Mouse (Mus musculus): ENCODE measurements around the gene Aaas.
A peak's percentile ranks its signal among the peaks of the same experiment; 100 is the strongest.

Aaas gene

GRCm38 (mm10) chr15:102356501-102357325 is 6.1 kb upstream of the Aaas start:
- DNase-seq (ENCODE audit: low read depth, low spot score), result no peak

- peak; percentile 27 for DNase-seq (ENCODE audit: low read depth, low spot score)
Measured at GRCm38 (mm10) chr15:102355871-102356441, 5.4 kb upstream of the Aaas start.

GRCm38 (mm10) chr15:102355134-102355870 is 4.7 kb upstream of the Aaas start:
- DNase-seq (ENCODE audit: low read depth, low spot score), result peak; percentile 44

GRCm38 (mm10) chr15:102353986-102354385 is 3.4 kb upstream of the Aaas start:
- no peak for DNase-seq (ENCODE audit: low read depth, low spot score)

- DNase-seq (ENCODE audit: low read depth, low spot score), result peak; percentile 25
Measured at GRCm38 (mm10) chr15:102352177-102352576, 1.6 kb upstream of the Aaas start.

GRCm38 (mm10) chr15:102350942-102351291 is 346 bp upstream of the Aaas start:
- DNase-seq (ENCODE audit: low read depth, low spot score), result no peak

GRCm38 (mm10) chr15:102346444-102346843 is 4.1 kb downstream of the Aaas start:
- no peak for DNase-seq (ENCODE audit: low read depth, low spot score)

DNA sequence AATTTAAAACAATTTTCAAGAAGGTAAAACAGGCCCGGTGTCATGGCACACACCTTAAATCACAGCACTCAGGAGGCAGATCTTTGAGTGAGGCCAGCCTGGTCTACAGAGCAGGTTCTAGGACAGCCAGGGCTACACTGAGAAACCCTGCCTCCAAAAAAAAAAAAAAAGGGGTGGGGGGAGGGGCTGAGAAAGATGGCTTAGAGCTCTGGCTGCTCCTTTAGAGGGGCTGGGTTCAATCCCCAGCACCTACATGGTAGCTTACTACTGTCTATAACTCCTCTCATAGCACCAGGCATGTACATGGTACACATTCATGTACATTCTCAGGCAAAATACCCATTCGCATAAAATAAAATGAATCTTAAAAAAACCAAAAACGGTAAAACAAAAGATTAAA is 6.1 kb downstream of the Aaas start:
- no peak for DNase-seq (ENCODE audit: low read depth, low spot score)

DNA sequence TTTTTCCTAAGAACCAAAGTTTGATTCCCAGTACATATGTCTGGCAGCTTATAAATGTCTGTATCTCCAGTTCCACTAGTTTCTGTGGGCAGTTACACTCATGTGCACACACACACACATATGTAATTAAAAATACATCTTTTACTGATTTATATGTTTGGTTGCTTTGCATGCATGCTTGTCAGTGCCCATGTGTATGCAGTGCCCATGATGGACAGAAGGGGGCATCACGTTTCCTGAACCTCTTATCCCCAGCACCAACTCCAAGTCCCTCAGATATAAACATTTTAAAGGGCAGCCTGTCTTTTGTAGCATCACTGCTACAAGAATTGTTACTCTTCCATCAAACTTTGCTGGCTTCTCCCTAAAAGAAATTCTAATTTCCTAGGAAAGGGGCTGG is 9.0 kb downstream of the Aaas start:
- DNase-seq (ENCODE audit: low read depth, low spot score), result peak; percentile 82

- DNase-seq (ENCODE audit: low read depth, low spot score), result no peak
Measured at GRCm38 (mm10) chr15:102339612-102340011, 11.0 kb downstream of the Aaas start.

DNA sequence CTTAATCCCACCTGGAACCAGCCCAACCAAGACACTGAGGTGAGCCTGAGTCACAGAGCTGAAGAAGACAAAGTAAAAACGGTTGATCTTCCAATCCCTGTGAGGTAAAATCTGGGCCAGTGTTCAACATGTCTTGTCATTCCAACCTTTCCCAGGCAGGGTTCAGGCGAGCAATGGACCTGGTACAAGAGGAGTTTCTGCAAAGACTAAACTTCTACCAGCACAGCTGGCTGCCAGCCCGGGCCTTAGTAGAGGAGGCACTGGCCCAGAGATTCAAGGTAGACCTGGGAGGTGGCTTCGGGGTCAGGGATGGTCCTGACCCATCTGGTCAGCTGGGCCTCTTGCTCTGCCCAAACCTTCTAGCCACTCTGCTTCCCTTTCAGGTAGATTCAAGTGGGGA is 13.6 kb downstream of the Aaas start:
- DNase-seq (ENCODE audit: low read depth, low spot score), result no peak

GRCm38 (mm10) chr15:102335925-102336324 is 14.6 kb downstream of the Aaas start:
- DNase-seq (ENCODE audit: low read depth, low spot score), result peak; percentile 56

DNA sequence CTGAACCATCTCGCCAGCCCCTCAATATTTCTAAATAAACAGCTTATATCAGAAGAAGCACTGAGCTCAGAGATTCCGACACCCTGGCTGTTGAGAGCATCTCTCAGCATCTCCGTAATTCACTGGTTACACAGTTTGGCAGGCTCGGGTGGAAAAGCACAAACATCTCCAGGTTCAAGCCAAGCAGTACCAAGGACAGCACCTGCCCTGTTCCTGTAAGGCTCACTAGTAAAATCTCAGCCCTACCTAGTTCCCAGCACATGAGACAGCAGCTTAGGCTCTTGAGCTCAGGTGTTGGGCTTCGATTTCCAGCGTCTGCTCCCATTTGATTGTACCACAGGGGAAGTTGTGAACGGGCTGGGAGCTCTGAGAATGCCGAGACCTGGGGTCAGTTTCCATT is 15.3 kb downstream of the Aaas start:
- no peak for DNase-seq (ENCODE audit: low read depth, low spot score)

- DNase-seq (ENCODE audit: low read depth, low spot score), result peak; percentile 92
Measured at GRCm38 (mm10) chr15:102331610-102332015, 19.0 kb downstream of the Aaas start, which contains the start of gene Myg1. Gene Myg1 (plus strand): TSS chr15:102331709.

- no peak for DNase-seq (ENCODE audit: low read depth, low spot score)
Measured at GRCm38 (mm10) chr15:102326892-102327291, 23.7 kb downstream of the Aaas start.

DNA sequence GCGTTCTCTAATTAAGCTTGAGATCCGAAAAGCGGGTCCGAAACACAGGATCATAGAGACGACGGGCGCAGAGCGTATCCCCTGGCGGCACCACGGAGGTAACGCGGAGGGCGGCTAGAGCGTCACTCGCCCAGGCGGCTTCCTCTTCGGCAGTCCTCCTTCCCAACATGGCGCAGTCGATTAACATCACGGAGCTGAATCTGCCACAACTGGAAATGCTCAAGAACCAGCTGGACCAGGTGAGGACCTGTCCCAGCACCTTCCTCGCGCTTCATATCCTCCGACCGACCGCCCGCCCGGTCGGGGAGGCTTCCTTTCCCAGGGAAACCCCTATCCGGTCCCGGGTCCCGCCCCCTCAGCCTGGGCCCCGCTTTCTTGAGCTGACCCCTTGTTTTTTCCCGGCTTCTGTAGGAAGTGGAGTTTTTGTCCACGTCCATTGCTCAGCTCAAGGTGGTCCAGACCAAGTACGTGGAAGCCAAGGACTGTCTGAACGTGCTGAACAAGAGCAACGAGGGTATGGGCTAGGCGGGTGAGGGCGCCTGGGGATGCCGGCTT is 24.5 kb downstream of the Aaas start, which contains the start of gene Pfdn5:
Gene Pfdn5, plus strand, starts transcription at position 95 of the 555 bp plus-strand sequence.
- peak; percentile 92 for DNase-seq (ENCODE audit: low read depth, low spot score)

GRCm38 (mm10) chr15:102324654-102325473 is 25.7 kb downstream of the Aaas start:
- no peak for DNase-seq (ENCODE audit: low read depth, low spot score)

GRCm38 (mm10) chr15:102316263-102316662 is 34.3 kb downstream of the Aaas start:
- peak; percentile 88 for DNase-seq (ENCODE audit: low read depth, low spot score)

DNA sequence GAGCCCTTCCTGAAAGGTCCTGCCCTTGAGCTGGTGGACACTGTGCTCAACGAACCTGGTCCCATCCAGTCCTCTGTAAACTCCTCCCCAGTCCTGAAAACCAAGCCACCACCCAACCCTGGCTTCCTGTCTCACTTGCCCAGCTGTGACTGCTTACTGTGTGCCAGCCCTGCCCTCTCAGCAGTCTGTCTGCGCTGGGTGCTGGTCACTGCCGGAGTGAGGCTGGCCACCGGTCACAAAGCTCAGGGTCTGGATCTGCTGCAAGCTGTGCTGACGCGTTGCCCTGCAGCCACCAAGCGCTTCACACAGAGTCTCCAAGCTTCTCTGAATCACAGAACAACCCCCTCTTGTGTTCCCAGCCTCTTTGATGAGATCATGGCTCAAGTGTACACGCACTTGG is 35.3 kb downstream of the Aaas start:
- no peak for DNase-seq (ENCODE audit: low read depth, low spot score)

GRCm38 (mm10) chr15:102311489-102311888 is 39.1 kb downstream of the Aaas start:
- no peak for DNase-seq (ENCODE audit: low read depth, low spot score)
